Mouse (Mus musculus) 3T3-L1 (cell line): Measurements from ENCODE around the gene Large2.

Experiments used
- DNase-seq: peaks from one replicate; pipeline ENCODE4 v3.0.0-alpha.2; 2015; ENCODE audit warnings: low read depth, low spot score

Large2 gene

GRCm38 (mm10) chr2:92371971-92372690 is 2.5 kb downstream of the Large2 start:
- DNase-seq, result no peak

- no peak for DNase-seq
Measured at GRCm38 (mm10) chr2:92370821-92371805, 3.6 kb downstream of the Large2 start.

GRCm38 (mm10) chr2:92370375-92370774 is 4.3 kb downstream of the Large2 start:
- DNase-seq, result no peak

GRCm38 (mm10) chr2:92367383-92368029 is 7.2 kb downstream of the Large2 start:
- DNase-seq, result no peak

GRCm38 (mm10) chr2:92365568-92365967 is 9.1 kb downstream of the Large2 start:
- DNase-seq, result no peak

- DNase-seq, result no peak
Measured at GRCm38 (mm10) chr2:92364086-92364485, 10.6 kb downstream of the Large2 start.

- DNase-seq, result no peak
Measured at GRCm38 (mm10) chr2:92362571-92363228, 12.0 kb downstream of the Large2 start.

GRCm38 (mm10) chr2:92361795-92362194 is 12.9 kb downstream of the Large2 start:
- no peak for DNase-seq

- no peak for DNase-seq
Measured at GRCm38 (mm10) chr2:92360893-92361292, 13.8 kb downstream of the Large2 start.

GRCm38 (mm10) chr2:92360186-92360823 is 14.4 kb downstream of the Large2 start:
- no peak for DNase-seq

GRCm38 (mm10) chr2:92359301-92359700 is 15.4 kb downstream of the Large2 start:
- DNase-seq, result no peak

- no peak for DNase-seq
Measured at GRCm38 (mm10) chr2:92354224-92354623, 20.4 kb downstream of the Large2 start.

GRCm38 (mm10) chr2:92353402-92353801 is 21.3 kb downstream of the Large2 start:
- no peak for DNase-seq

GRCm38 (mm10) chr2:92350686-92351085 is 24.0 kb downstream of the Large2 start:
- DNase-seq, result no peak

- DNase-seq, result no peak
Measured at GRCm38 (mm10) chr2:92349589-92350425, 24.9 kb downstream of the Large2 start.

- no peak for DNase-seq
Measured at GRCm38 (mm10) chr2:92347191-92347590, 27.5 kb downstream of the Large2 start.

GRCm38 (mm10) chr2:92342418-92342817 is 32.3 kb downstream of the Large2 start:
- DNase-seq, result no peak

- DNase-seq, result no peak
Measured at GRCm38 (mm10) chr2:92331871-92332270, 42.8 kb downstream of the Large2 start.

- DNase-seq, result peak; percentile 9
Measured at GRCm38 (mm10) chr2:92331410-92331809, 43.3 kb downstream of the Large2 start.

GRCm38 (mm10) chr2:92330840-92331239 is 43.8 kb downstream of the Large2 start:
- peak; percentile 71 for DNase-seq
